Mouse (Mus musculus) heart, embryonic 16.5 days (tissue): ENCODE measurements around the gene Ascl2. TPM values are rescaled to one million over a fixed set of nuclear protein-coding genes. Genes with fewer than 3 reads are reported as not detected.

ENCODE experiments used
- ATAC-seq: fragments of 200-750 bp; cut with Nextera tagmentation; replicated peaks from 2 replicates; pipeline ENCODE4 v1.8.0; 2017; ENCODE audit warnings: moderate number of reproducible peaks; ENCODE audit not compliant: insufficient read depth, low FRiP score; ENCODE audit errors: extremely low read depth
- H3K27ac ChIP-seq: fragments of 300-500 bp; sonication (generic); 2 replicates; pipeline ENCODE4 v1.5.1; 2014; ENCODE audit warnings: mild to moderate bottlenecking, low read length, control low read depth, moderate library complexity
- H3K27me3 ChIP-seq: fragments of 300-500 bp; sonication (generic); 2 replicates; pipeline ENCODE4 v1.6.1; 2014; ENCODE audit warnings: low read length, mixed read lengths; ENCODE audit not compliant: control insufficient read depth, insufficient read depth
- H3K36me3 ChIP-seq: fragments of 300-500 bp; sonication (generic); 2 replicates; pipeline ENCODE4 v1.6.1; 2014; ENCODE audit not compliant: control insufficient read depth, insufficient read depth
- H3K4me1 ChIP-seq: fragments of 300-500 bp; sonication (generic); 2 replicates; pipeline ENCODE4 v1.6.1; 2014; ENCODE audit warnings: low read length, mixed read lengths; ENCODE audit not compliant: control insufficient read depth, insufficient read depth
- H3K4me2 ChIP-seq: fragments of 300-500 bp; sonication (generic); 2 replicates; pipeline ENCODE4 v1.6.1; 2014; ENCODE audit warnings: low read depth, mild to moderate bottlenecking, control low read depth, low read length
- H3K4me3 ChIP-seq: fragments of 300-500 bp; sonication (generic); 2 replicates; pipeline ENCODE4 v1.5.1; 2014; ENCODE audit warnings: mild to moderate bottlenecking, control low read depth, low read length
- H3K9ac ChIP-seq: fragments of 300-500 bp; sonication (generic); 2 replicates; pipeline ENCODE4 v1.6.1; 2014; ENCODE audit warnings: low read length, control low read depth
- H3K9me3 ChIP-seq: fragments of 300-500 bp; sonication (generic); replicated peaks from 2 replicates; pipeline ENCODE4 v1.6.1; 2016; ENCODE audit warnings: low read length; ENCODE audit not compliant: control insufficient read depth
- WGBS: fragments of 180-500 bp; shearing (Covaris S2); extraction: QIAGEN DNeasy Blood & Tissue Kit; methylation state at CpG from one replicate; pipeline ENCODE4 v1.1.7; 2014; 5-methylcytosine and 5-hydroxymethylcytosine counted together
- polyA plus RNA-seq: library from polyadenylated mRNA; unstranded; fragments of >200 nt; fragmentation: Nextera tagmentation; extraction: Ambion mirVana; gene quantifications from 2 replicates; pipeline ENCODE4 v1.2.1, GENCODE M21; 2015

Gene Ascl2
- polyA plus RNA-seq, 1 experiment from 2014 or later: 0.91 TPM

DNA sequence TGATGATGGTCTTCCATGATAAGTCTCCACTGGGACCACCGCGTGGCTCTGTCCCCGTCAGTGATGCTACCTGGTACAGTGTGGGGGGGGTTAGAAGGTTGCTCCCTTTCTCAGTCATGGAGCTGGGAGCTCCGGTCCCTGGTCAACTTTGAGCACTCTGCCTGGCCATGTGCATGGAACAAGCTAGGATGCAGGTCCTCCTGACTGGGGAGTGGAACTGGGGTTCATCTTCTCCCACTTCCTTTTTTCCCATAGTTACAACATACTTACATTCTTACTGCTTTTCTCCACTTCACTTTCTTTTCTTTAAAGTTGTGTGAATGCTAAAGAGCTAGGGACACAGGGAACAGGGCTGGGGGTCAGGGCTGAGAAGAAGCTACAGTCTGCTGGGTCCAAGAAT lies 16.1 kb upstream of the Ascl2 start:
- Histone ChIP-seq H3K27me3 (no peaks in the 10 kb centered on the region), H3K9me3 (no peaks in the 10 kb centered on the region), H3K4me1 (no peaks in the 10 kb centered on the region), H3K9ac (no peak overlapping the region), H3K27ac (no peak overlapping the region), H3K4me2 (no peak overlapping the region), H3K4me3 (no peak overlapping the region), H3K36me3 (no peaks in the 10 kb centered on the region)
- ATAC-seq: no peak
- 91% methylated on average over 4 of the region's 4 CpGs for WGBS

DNA sequence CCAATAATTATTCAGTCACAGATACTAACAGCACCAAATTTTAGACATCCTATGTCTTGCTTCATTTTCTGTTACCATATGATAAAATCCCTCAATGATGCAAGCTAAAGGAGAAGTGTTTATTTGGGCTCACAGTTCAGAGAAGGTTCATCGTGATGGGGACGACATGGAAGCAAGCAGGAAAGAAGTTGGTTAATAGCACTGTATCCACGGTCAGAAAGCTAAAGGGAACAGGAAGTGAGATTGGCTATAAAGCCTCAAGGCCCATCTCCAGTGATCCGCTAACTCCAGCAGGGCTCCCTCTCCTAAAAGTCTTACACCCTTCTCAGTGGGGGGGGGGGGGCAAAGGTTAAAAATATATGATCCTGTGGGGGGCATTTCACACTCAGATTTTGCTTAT lies 12.8 kb upstream of the Ascl2 start:
- Histone ChIP-seq H3K9ac (no peak overlapping the region), H3K4me1 (no peaks in the 10 kb centered on the region), H3K4me2 (no peak overlapping the region), H3K9me3 (no peaks in the 10 kb centered on the region), H3K4me3 (no peak overlapping the region), H3K27me3 (no peaks in the 10 kb centered on the region), H3K36me3 (no peaks in the 10 kb centered on the region), H3K27ac (no peak overlapping the region)
- ATAC-seq: no peak
- 60% methylated on average over 4 of the region's 4 CpGs for WGBS

DNA sequence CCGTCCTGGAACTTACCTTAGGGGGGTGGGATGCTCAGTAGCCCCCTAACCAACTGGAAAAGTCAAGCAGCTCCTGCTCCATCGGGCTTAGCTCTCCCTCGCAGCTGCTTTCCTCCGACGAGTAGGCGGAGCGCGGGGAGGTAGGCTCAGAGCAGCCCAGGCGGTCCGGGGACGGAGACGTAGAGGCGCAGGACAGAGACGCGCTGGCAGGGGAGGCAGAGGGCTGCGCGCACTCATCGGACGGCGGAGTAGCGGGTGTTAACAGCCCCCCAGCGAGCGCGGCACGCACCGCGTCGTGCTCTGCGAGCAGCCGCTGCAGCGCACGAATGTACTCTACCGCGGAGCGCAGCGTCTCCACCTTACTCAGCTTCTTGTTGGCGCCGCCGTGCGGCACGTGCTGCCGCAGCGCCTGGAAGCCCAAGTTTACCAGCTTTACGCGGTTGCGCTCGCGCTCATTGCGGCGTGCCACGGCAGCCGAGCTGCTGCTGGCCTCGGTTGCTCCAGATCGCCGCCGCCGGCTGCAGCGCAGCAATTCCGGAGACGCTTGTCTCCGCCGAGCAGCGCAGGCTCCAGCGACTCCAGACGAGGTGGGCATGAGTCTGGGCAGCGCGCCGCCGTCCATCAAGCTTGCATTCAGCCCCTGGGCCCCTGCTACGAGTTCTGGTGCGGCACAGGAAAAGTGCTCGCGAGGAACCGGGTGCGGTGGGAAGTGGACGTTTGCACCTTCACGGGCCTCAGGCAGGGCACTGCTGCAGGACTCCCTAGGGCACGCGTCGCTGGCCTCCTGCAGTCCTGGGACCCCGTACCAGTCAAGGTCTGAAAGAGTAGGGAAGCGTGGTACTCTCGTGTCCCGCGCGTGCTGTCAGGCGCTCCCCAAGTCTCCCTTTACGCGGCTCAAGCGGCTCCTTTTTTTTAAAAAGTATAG lies 918 bp downstream of the Ascl2 start:
- Histone ChIP-seq H3K27me3 (peaks cover 69% of the 10 kb centered on the region), H3K36me3 (no peaks in the 10 kb centered on the region), H3K9ac (peak overlapping the region; percentile 60), H3K4me3 (peak overlapping the region; percentile 58), H3K27ac (no peak overlapping the region), H3K4me2 (peak overlapping the region; percentile 98), H3K9me3 (no peaks in the 10 kb centered on the region), H3K4me1 (peaks cover 18% of the 10 kb centered on the region)
- WGBS: under 1% methylated on average over 90 of the region's 90 CpGs
- peak; percentile 33 for ATAC-seq

DNA sequence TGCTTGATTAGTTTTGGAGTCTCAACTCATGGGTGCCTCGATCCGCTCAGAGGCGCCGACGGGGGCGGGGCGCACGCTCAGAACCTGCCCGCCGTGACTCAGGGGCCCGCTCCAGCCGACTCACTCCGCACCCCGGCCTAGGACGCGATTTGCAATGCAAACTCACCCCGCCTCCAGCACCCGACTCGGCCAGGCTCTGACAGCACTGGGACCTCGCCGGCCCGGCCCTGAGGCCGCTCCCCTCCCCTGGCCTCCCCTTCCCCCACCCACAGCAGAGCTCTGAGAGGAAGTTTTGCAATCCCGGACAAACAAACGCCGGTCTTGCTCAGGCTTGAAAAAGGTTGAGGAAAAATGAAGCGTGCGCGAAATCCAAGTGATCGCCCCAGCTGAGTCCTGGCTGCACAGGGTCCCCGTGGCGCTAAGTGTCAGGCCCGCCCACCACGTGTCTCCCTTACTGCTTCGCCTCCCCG lies 1.6 kb downstream of the Ascl2 start:
- ATAC-seq: peak; percentile 44; the same call in 1 of the 2 replicates
- Histone ChIP-seq H3K9ac (peak overlapping the region; percentile 58), H3K36me3 (no peaks in the 10 kb centered on the region), H3K27ac (no peak overlapping the region), H3K9me3 (no peaks in the 10 kb centered on the region), H3K4me1 (peaks cover 18% of the 10 kb centered on the region), H3K4me2 (peak overlapping the region; percentile 98), H3K4me3 (peak overlapping the region; percentile 58), H3K27me3 (peaks cover 69% of the 10 kb centered on the region)
- WGBS: under 1% methylated on average over 36 of the region's 36 CpGs

DNA sequence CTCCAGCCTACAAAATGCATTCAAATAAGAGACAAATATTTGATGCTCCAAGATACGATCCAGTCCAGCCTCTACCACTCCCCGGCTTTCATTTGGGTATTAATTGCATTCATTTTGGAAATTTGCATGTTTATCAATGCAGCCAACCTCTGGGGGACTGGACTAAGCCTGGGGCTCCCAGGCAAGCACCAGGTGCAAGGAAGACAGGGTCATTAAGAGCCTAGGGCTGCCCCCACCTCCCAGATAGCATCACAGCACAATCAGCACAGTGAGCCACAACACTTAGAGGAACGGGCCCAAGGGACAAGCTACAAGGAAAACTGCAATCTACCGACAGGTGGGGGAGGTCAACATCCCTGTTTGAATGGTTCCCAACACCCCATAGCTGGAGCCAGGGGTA lies 9.3 kb downstream of the Ascl2 start:
- no peak overlapping the region for H3K4me2 ChIP-seq
- peaks cover 5% of the 10 kb centered on the region for H3K27me3 ChIP-seq
- ATAC-seq: no peak
- H3K9ac ChIP-seq: no peak overlapping the region
- no peaks in the 10 kb centered on the region for H3K36me3 ChIP-seq
- H3K9me3 ChIP-seq: no peaks in the 10 kb centered on the region
- WGBS: 74% methylated on average over 4 of the region's 4 CpGs
- no peak overlapping the region for H3K27ac ChIP-seq
- no peaks in the 10 kb centered on the region for H3K4me1 ChIP-seq
- no peak overlapping the region for H3K4me3 ChIP-seq

DNA sequence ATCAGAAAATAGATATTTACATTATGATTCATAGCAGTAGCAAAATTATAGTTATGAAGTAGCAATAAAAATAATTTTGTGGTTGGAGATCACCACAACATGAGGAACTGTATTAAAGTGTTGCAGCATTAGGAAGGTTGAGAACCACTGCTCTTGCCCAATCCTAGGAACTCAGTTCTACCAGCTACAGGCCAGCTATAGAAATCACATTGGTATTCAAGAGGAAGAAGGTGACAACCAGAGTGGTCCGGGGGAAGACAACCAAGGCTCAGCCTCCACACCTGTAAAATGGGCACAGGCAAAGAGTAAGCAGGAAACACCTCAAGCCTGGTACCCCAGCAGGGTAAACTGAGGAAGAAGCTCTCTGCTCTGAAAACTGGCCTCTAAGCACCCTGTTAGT lies 10.2 kb downstream of the Ascl2 start:
- Histone ChIP-seq H3K9me3 (no peaks in the 10 kb centered on the region), H3K27ac (no peak overlapping the region), H3K4me1 (no peaks in the 10 kb centered on the region), H3K4me3 (no peak overlapping the region), H3K27me3 (no peaks in the 10 kb centered on the region), H3K9ac (no peak overlapping the region), H3K4me2 (no peak overlapping the region), H3K36me3 (no peaks in the 10 kb centered on the region)
- ATAC-seq: no peak
- WGBS: 81% methylated on average over 1 of the region's 1 CpGs

DNA sequence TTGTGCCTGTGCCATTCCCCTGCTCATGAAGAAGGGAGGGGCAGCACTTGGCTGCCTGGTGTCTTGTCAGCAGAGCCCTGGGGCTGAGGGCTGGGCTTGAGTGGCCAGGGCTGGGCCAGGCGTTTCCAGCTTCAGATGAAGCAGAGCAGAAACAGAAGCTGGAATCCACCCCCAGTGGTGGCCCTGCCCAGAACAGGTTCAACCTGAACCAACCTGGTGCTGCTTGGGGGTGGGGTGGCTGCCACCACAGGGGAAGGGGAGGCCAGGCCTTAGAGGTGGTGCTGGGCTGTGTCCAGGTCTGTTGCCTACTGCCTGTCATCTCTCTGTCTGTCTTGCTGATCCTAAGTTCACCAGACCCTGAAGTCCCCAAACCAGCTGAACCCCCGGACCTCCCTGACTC lies 13.0 kb downstream of the Ascl2 start:
- H3K4me1 ChIP-seq: no peaks in the 10 kb centered on the region

DNA sequence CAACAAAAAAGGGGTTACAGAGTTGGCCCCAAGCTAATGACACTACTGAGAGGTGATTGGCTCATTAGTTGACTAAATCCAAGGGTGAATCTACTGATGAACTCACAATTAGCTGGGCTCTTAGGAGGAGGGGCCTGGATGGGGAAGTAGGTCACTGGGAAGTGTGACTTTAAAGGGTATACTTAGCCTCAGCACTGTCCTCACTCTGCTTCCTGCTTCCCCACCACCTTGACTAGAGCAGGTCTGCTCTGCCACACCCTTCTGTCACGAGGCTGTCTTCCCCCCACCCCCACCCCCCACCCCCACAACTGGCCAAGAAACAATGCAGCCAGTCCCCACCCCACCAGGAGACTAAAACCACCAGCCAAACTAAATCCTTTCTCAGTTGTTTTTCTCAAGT lies 19.5 kb downstream of the Ascl2 start:
- 14% methylated on average over 1 of the region's 1 CpGs for WGBS
- no peak for ATAC-seq
- H3K27me3 ChIP-seq: 0 out of 2 replicates have a peak, but pooled peaks cover 3% of the 10 kb centered on the region
- no peaks in the 10 kb centered on the region for H3K9me3 ChIP-seq
- no peaks in the 10 kb centered on the region for H3K36me3 ChIP-seq
- H3K4me1 ChIP-seq: no peaks in the 10 kb centered on the region
- no peak overlapping the region for H3K4me2 ChIP-seq
- no peak overlapping the region for H3K4me3 ChIP-seq
- H3K27ac ChIP-seq: no peak overlapping the region
- H3K9ac ChIP-seq: no peak overlapping the region

More for the DNA sequence above, 13.0 kb downstream of the Ascl2 start:
- H3K9ac ChIP-seq: no peak overlapping the region
- ATAC-seq: no peak
- H3K27ac ChIP-seq: no peak overlapping the region
- H3K9me3 ChIP-seq: no peaks in the 10 kb centered on the region
- H3K27me3 ChIP-seq: no peaks in the 10 kb centered on the region
- H3K4me2 ChIP-seq: no peak overlapping the region
- H3K36me3 ChIP-seq: no peaks in the 10 kb centered on the region
- WGBS: 62% methylated on average over 2 of the region's 2 CpGs
- H3K4me3 ChIP-seq: no peak overlapping the region

DNA sequence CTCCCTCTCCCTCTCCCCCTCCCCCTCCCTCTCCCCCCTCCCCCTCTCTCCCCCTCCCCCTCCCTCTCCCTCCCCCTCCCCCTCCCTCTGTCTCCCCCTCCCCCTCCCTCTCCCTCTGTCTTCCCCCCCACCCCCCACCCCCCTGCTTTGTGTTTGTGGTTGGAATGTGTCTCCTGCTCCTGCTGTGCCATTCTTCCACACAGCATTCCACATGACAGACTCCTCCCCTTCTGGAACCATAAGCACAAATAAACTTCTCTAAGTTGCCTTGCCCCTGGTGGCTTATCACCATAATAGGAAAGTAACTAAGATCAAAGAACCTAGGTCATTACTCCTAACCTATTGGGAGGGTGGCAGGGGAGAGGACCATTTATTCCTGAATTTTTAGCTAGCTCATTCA lies 31.4 kb downstream of the Ascl2 start:
- H3K27ac ChIP-seq: no peak overlapping the region

More for the DNA sequence above, 31.4 kb downstream of the Ascl2 start:
- Histone ChIP-seq H3K4me2 (no peak overlapping the region), H3K36me3 (no peaks in the 10 kb centered on the region), H3K4me3 (no peak overlapping the region), H3K9ac (no peak overlapping the region), H3K27me3 (no peaks in the 10 kb centered on the region), H3K9me3 (no peaks in the 10 kb centered on the region), H3K4me1 (no peaks in the 10 kb centered on the region)
- ATAC-seq: no peak
